Mouse (Mus musculus): ENCODE results near the gene Rora.

DNA sequence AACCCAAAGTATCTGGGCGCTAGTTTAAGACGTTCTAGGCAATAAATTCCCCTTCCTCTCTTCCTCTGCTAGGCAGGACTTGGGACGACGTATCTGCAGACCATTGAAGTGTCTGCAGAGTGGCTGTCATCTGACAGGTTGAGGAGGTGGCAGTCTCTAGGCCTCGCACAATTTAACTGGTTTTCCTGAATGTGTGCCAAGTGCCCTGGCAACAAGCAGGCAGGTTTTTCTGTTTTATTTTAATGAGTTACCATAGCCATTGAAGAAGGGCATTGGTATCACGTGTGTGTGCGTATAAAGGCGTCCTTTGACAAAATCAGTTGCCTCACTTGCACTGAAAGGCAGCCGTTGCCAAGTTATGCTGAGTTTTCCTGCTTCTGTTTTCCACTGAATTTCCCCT, 619.3 kb downstream of the Rora start:
- TF ChIP-seq POLR2A (IDR thresholded peaks at IDR 0.05; ENCODE audit: extremely low read depth, insufficient read depth, low read length) (no peak), CTCF (IDR thresholded peaks at IDR 0.05; ENCODE audit: low read depth, low read length) (no peak)
